In genomic region chr7:120361159-120361558, GRCm38 (mm10) we compare ENCODE assay signal across 12 mouse cellular contexts. TPM values are rescaled to one million over a fixed set of nuclear protein-coding genes. Genes with fewer than 3 reads are reported as not detected.
A peak's percentile ranks its signal among the peaks of the same experiment; 100 is the strongest.
DNase-seq lines count a peak whose midpoint lies in the region; ATAC-seq and TF ChIP-seq lines count a peak whose summit lies in the region.
"Had no signal": no experiment of that assay in that cellular context is flagged by ENCODE, and none has a peak within 500 bp of the region (broad histone marks: within the 10 kb centered on the region; RNA-seq: fewer than 3 reads in every experiment).

No protein-coding gene starts in this region.

- peak; percentile 53; the same call in 1 of the 2 replicates for ATAC-seq in forebrain, embryonic 11.5 days (replicated peaks; ENCODE audit: low FRiP score)
- ATAC-seq in forebrain, embryonic 15.5 days (replicated peaks), result no peak
- ATAC-seq in liver, embryonic 12.5 days, result no peak
- ATAC-seq in Patski, result no peak
- no peak for ATAC-seq in liver, postnatal 0 days

- H3K9ac ChIP-seq in forebrain, embryonic 11.5 days (ENCODE audit: low read length), result no peak overlapping the region
- H3K9ac ChIP-seq in forebrain, embryonic 15.5 days (replicated peaks), result no peak overlapping the region
- no peak overlapping the region for H3K9ac ChIP-seq in liver, embryonic 12.5 days
- no peak overlapping the region for H3K9ac ChIP-seq in liver, postnatal 0 days (replicated peaks)
- H3K9ac ChIP-seq: liver, embryonic 15.5 days had no signal

- H3K27ac ChIP-seq in forebrain, embryonic 11.5 days (ENCODE audit: low read depth, low read length), result no peak overlapping the region
- no peak overlapping the region for H3K27ac ChIP-seq in forebrain, embryonic 15.5 days (replicated peaks)
- no peak overlapping the region for H3K27ac ChIP-seq in liver, embryonic 12.5 days
- no peak overlapping the region for H3K27ac ChIP-seq in liver, postnatal 0 days (ENCODE audit: low read depth)
- no peak overlapping the region for H3K27ac ChIP-seq in gastrocnemius, adult 2 months
- H3K27ac ChIP-seq: liver, embryonic 15.5 days had no signal

- no peaks in the 10 kb centered on the region for H3K27me3 ChIP-seq in forebrain, embryonic 11.5 days (ENCODE audit: control insufficient read depth, insufficient read depth, low read length)
- H3K27me3 ChIP-seq in forebrain, embryonic 15.5 days, result no peaks in the 10 kb centered on the region
- no peaks in the 10 kb centered on the region for H3K27me3 ChIP-seq in liver, embryonic 12.5 days (replicated peaks)
- H3K27me3 ChIP-seq in Patski, result no peaks in the 10 kb centered on the region
- H3K27me3 ChIP-seq in liver, postnatal 0 days (ENCODE audit: insufficient read depth, low read length), result no peaks in the 10 kb centered on the region
- H3K27me3 ChIP-seq: liver, embryonic 15.5 days had no signal

- in situ Hi-C loops in Patski (cut with MboI; ENCODE audit: low pct_unique_long_range_greater_than_20kb), result no loop called here

- TF ChIP-seq EP300 in liver, postnatal 0 days (IDR thresholded peaks at IDR 0.05; ENCODE audit: low read depth), result no peak

- no peak overlapping the region for H3K4me3 ChIP-seq in forebrain, embryonic 11.5 days (ENCODE audit: low read depth, low read length)
- H3K4me3 ChIP-seq in forebrain, embryonic 15.5 days, result no peak overlapping the region
- H3K4me3 ChIP-seq in liver, embryonic 12.5 days, result no peak overlapping the region
- H3K4me3 ChIP-seq in liver, postnatal 0 days (ENCODE audit: low read depth, low read length), result no peak overlapping the region
- H3K4me3 ChIP-seq in gastrocnemius, adult 2 months, result no peak overlapping the region
- H3K4me3 ChIP-seq: liver, embryonic 15.5 days had no signal

- 41% methylated on average over 13 of the region's 13 CpGs for WGBS in forebrain, embryonic 11.5 days
- WGBS in forebrain, embryonic 15.5 days, result 39% methylated on average over 13 of the region's 13 CpGs
- WGBS in liver, embryonic 12.5 days (ENCODE audit: insufficient replicate concordance), result 33% methylated on average over 13 of the region's 13 CpGs
- WGBS in liver, postnatal 0 days (ENCODE audit: insufficient replicate concordance), result 44% methylated on average over 13 of the region's 13 CpGs

- intact Hi-C loops in gastrocnemius, postnatal 36 days (cut with DNase I), result no loop called here
- intact Hi-C loops in gastrocnemius, adult 2 months (cut with DNase I), result no loop called here

- no peaks in the 10 kb centered on the region for H3K4me1 ChIP-seq in forebrain, embryonic 11.5 days (replicated peaks; ENCODE audit: control insufficient read depth, insufficient read depth, low read length)
- no peaks in the 10 kb centered on the region for H3K4me1 ChIP-seq in forebrain, embryonic 15.5 days
- no peaks in the 10 kb centered on the region for H3K4me1 ChIP-seq in liver, embryonic 12.5 days
- no peaks in the 10 kb centered on the region for H3K4me1 ChIP-seq in liver, postnatal 0 days (ENCODE audit: insufficient read depth)
- H3K4me1 ChIP-seq: liver, embryonic 15.5 days had no signal

- CTCF ChIA-PET in Patski (lab: Charles Lee), result no interaction called here

- POLR2A ChIA-PET in Patski (lab: Charles Lee), result no interaction called here

- peak; percentile 31 for TF ChIP-seq CTCF in Patski (IDR thresholded peaks at IDR 0.05)
- TF ChIP-seq CTCF in liver, postnatal 0 days (IDR thresholded peaks at IDR 0.05; ENCODE audit: low read depth), result 0 out of 2 replicates have a peak, but pooled peaks have one; percentile 11
- no peak; the same call in 1 of the 2 replicates for TF ChIP-seq CTCF in gastrocnemius, adult 2 months (IDR thresholded peaks at IDR 0.05)

- H3K4me2 ChIP-seq in forebrain, embryonic 11.5 days (ENCODE audit: low read depth, low read length, severe bottlenecking), result no peak overlapping the region
- no peak overlapping the region for H3K4me2 ChIP-seq in forebrain, embryonic 15.5 days (replicated peaks)
- no peak overlapping the region for H3K4me2 ChIP-seq in liver, embryonic 12.5 days
- no peak overlapping the region for H3K4me2 ChIP-seq in liver, postnatal 0 days (ENCODE audit: low read depth, low read length)
- H3K4me2 ChIP-seq: liver, embryonic 15.5 days had no signal

- H3K36me3 ChIP-seq in forebrain, embryonic 11.5 days (ENCODE audit: control insufficient read depth, insufficient read depth, low read length), result no peaks in the 10 kb centered on the region
- no peaks in the 10 kb centered on the region for H3K36me3 ChIP-seq in forebrain, embryonic 15.5 days
- no peaks in the 10 kb centered on the region for H3K36me3 ChIP-seq in liver, embryonic 12.5 days
- no peaks in the 10 kb centered on the region for H3K36me3 ChIP-seq in liver, postnatal 0 days (replicated peaks; ENCODE audit: insufficient read depth, low read length)
- H3K36me3 ChIP-seq: liver, embryonic 15.5 days had no signal

- H3K9me3 ChIP-seq in forebrain, embryonic 11.5 days (ENCODE audit: control insufficient read depth, low read length), result no peaks in the 10 kb centered on the region
- H3K9me3 ChIP-seq in forebrain, embryonic 15.5 days, result no peaks in the 10 kb centered on the region
- H3K9me3 ChIP-seq in liver, embryonic 12.5 days (replicated peaks), result no peaks in the 10 kb centered on the region
- no peaks in the 10 kb centered on the region for H3K9me3 ChIP-seq in liver, postnatal 0 days (ENCODE audit: low read length)
- H3K9me3 ChIP-seq: liver, embryonic 15.5 days had no signal

- peak; percentile 62 for DNase-seq in forebrain, embryonic 11.5 days (ENCODE audit: low spot score)
- DNase-seq in liver, result peak; percentile 4
- no peak for DNase-seq in Patski (ENCODE audit: low read depth, low spot score)
- no peak for DNase-seq in liver, postnatal 0 days
- DNase-seq in gastrocnemius, postnatal 36 days, result no peak
- DNase-seq in gastrocnemius, adult 2 months, result no peak

RNA-seq across cellular contexts. Expression of gene Abca15, which starts 32.7 kb away (rescaled TPM):
- not detected in 2 replicates for polyA plus RNA-seq in forebrain, embryonic 11.5 days (2014; fragmentation: Nextera tagmentation; extraction: Ambion mirVana)
- not detected in 2 replicates for polyA plus RNA-seq in forebrain, embryonic 15.5 days (2015; fragmentation: Nextera tagmentation; extraction: Ambion mirVana)
- not detected in 2 replicates for polyA plus RNA-seq in liver, embryonic 12.5 days (2016; fragmentation: Nextera tagmentation; extraction: Ambion mirVana)
- polyA plus RNA-seq in Patski (2021), result not detected
- not detected in 2 replicates for polyA plus RNA-seq in liver, postnatal 0 days (2015; fragmentation: Nextera tagmentation; extraction: Ambion mirVana)
- not detected for total RNA-seq in gastrocnemius, postnatal 36 days (2021)
- total RNA-seq in gastrocnemius, adult 2 months (2021), result not detected
- total RNA-seq: heart, postnatal 25 days had no signal
- polyA plus RNA-seq: liver, embryonic 15.5 days; neural tube, embryonic 14.5 days; stomach, embryonic 14.5 days had no signal

RNA-seq across cellular contexts. Expression of gene Abca16, which starts 48.3 kb away (rescaled TPM):
- not detected in 2 replicates for polyA plus RNA-seq in forebrain, embryonic 11.5 days (2014; fragmentation: Nextera tagmentation; extraction: Ambion mirVana)
- polyA plus RNA-seq in forebrain, embryonic 15.5 days (2015; fragmentation: Nextera tagmentation; extraction: Ambion mirVana), result not detected in 2 replicates
- not detected in 2 replicates for polyA plus RNA-seq in liver, embryonic 12.5 days (2016; fragmentation: Nextera tagmentation; extraction: Ambion mirVana)
- not detected for polyA plus RNA-seq in Patski (2021)
- not detected in 2 replicates for polyA plus RNA-seq in liver, postnatal 0 days (2015; fragmentation: Nextera tagmentation; extraction: Ambion mirVana)
- total RNA-seq in gastrocnemius, postnatal 36 days (2021), result not detected
- total RNA-seq in gastrocnemius, adult 2 months (2021), result not detected
- total RNA-seq: heart, postnatal 25 days had no signal
- polyA plus RNA-seq: liver, embryonic 15.5 days; stomach, embryonic 14.5 days had no signal

Comparison
In these comparisons a context has a peak if more than half of its experiments do, and no peak if none do; other contexts are left out.
1. DNase-seq: peak in forebrain, embryonic 11.5 days (single experiment) and liver (single experiment); none in Patski (single experiment), liver, postnatal 0 days (single experiment), gastrocnemius, postnatal 36 days (0 of 2) and gastrocnemius, adult 2 months (single experiment).